Mouse (Mus musculus): ENCODE measurements at regions not wholly inside any gene's neighbourhood (a gene's known extent, or its start where the extent isn't known, plus 50 kb on each side); places are given as distances from the start of the nearest gene placed in this dataset.
A peak's percentile ranks its signal among the peaks of the same experiment; 100 is the strongest.

GRCm38 (mm10) chr16:77406999-77407398 lies 194.9 kb downstream of the Gm11146 start:
- DNase-seq = no peak
- Histone ChIP-seq H3K4me3 (no peak overlapping the region), H3K27ac (no peak overlapping the region)
- intact Hi-C loops (cut with DNase I) = no loop called here
- TF ChIP-seq CTCF (IDR thresholded peaks at IDR 0.05) = no peak

- intact Hi-C loops (cut with DNase I) = no loop called here
- no peak overlapping the region for H3K27ac ChIP-seq
- no peak for DNase-seq
- no peak overlapping the region for H3K4me3 ChIP-seq
- no peak for TF ChIP-seq CTCF (IDR thresholded peaks at IDR 0.05)
Observed at GRCm38 (mm10) chr16:77405859-77406258, 196.0 kb downstream of the Gm11146 start.

GRCm38 (mm10) chr16:77405181-77405818 lies 196.6 kb downstream of the Gm11146 start:
- Histone ChIP-seq H3K4me3 (no peak overlapping the region), H3K27ac (no peak overlapping the region)
- DNase-seq = no peak
- intact Hi-C loops (cut with DNase I) = no loop called here
- TF ChIP-seq CTCF (IDR thresholded peaks at IDR 0.05) = no peak

GRCm38 (mm10) chr16:77402711-77403280 lies 199.1 kb downstream of the Gm11146 start:
- peak; percentile 37 for DNase-seq
- Histone ChIP-seq H3K27ac (peak overlapping the region; percentile 77), H3K4me3 (peak overlapping the region; percentile 41)
- no peak for TF ChIP-seq CTCF (IDR thresholded peaks at IDR 0.05)
- intact Hi-C loops (cut with DNase I) = loop anchor here (5.0 kb wide), 1 partner anchor 70 kb away; no protein-coding TSS in a partner anchor

DNA sequence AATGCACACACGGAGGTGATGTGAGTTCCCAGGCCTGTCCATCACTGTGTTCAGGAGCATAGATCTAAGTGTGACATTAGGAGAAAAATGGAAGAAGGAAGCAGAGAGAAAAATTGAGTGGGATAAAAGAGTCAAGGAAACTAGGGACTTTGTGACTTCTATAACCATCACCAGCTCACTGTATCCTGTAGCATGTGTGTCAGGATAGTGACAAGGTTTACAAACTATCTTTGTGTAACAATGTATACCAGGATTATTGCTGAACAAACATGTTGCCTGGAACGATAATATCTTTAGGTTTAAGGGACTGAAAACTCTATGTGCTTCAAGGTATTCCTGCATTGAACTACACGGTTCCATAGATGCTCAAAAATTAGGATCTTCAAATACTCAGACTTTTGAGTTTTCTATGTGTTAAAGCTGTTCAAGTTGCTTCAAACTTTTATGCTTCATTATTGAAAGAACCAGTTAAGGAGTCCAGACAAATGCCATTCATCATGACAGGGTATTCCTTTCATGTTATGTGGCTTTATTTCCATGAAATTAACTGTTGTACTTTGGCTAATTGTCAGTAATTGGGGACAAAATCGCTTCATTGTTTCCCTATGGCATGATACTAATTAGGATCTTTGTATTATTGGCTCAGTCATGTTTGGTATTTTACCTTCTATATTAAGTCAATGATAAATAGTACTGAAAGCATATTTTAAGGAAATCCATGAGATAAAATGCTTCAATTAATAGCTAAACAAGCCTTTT lies 200.5 kb downstream of the Gm11146 start:
- TF ChIP-seq CTCF (IDR thresholded peaks at IDR 0.05) = no peak
- Histone ChIP-seq H3K4me3 (peak overlapping the region; percentile 66), H3K27ac (peak overlapping the region; percentile 77)
- intact Hi-C loops (cut with DNase I) = loop anchor here (5.0 kb wide), 1 partner anchor 69 kb away; no protein-coding TSS in a partner anchor
- DNase-seq = no peak

DNA sequence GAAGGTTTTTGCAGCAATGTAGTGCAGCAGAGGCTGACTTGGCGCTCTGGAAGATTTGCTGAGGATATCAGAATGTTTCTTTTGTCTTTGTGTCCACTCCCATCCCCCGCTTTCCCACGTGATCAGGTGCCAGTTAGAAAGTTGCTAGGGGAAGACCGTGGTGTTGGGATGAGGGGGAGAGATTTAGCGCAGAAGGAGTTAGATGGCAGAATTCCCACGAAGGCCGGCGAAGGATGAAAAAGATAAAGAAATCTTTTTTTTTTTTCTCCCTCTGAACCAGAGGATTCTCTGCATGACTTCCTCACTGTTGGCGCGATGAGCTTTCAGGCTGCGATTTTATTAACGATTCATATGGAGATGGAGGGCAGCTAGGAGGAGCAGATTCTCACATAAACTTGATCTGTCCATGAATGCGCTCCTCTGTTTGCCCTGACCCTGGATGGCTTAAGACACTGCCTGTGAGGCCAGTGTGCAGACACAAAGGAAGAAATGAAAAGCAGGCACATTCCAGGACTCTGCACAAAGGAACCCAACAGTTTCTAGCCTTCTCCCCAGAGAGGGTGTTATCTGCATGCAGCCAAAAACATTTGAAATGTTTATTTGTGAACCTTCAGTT lies 201.5 kb downstream of the Gm11146 start:
- Histone ChIP-seq H3K4me3 (peak overlapping the region; percentile 66), H3K27ac (peak overlapping the region; percentile 77)
- intact Hi-C loops (cut with DNase I) = loop anchor here (5.0 kb wide), 1 partner anchor 68 kb away; no protein-coding TSS in a partner anchor
- no peak for TF ChIP-seq CTCF (IDR thresholded peaks at IDR 0.05)
- peak; percentile 55 for DNase-seq

DNA sequence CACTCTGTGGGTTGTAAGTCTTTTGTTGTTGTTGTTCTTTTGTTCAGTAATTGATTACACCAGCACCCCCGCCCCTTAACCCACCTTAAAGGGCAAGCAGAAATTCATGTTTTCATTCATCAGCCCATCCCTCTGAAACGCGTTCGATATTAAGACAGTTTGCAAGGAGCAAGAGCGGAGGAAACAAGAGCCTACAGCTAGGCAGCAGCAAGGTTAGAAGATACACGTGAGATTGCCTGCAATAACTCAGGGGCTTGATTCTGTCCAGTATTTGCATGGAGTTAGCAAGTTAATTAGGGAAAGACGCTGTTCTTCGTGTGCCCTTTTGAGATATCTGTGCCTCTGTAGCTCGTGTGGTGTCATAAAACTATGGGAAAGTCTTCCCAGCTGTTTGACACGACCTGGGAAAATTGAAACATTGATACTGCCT lies 202.0 kb downstream of the Gm11146 start:
- no peak for TF ChIP-seq CTCF (IDR thresholded peaks at IDR 0.05)
- no peak for DNase-seq
- intact Hi-C loops (cut with DNase I) = loop anchor here (5.0 kb wide), 1 partner anchor 68 kb away; no protein-coding TSS in a partner anchor
- Histone ChIP-seq H3K27ac (peak overlapping the region; percentile 77), H3K4me3 (peak overlapping the region; percentile 66)

DNA sequence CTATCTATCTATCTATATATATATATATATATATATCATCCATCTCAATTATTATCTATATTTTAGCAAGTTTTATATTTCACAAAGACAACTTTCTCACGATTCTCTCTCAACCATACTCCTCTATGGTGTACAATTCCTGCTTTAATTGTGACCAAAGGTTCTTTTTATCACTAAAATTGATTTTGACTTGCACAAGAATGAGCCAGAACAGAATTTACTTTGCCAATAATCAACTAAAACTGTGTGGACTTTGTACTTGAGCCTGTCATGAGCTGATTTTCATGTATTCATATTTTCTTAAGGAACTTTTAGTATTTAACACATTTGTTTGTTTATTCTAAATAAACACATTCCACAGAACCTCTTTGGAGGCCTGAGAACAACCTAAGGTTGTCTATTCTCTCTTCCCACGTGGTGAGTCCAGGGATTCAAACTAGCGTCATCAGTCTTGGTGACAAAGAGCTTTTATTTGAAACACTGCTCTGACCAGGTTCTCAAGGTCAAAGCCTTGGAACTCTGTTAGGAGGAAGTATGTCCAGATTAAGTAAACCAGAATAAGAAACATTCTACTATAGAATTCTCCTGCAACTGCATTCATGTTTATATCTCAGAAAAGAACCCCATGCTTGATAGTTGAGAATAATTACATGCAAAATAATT lies 207.7 kb downstream of the Gm11146 start:
- intact Hi-C loops (cut with DNase I) = no loop called here
- DNase-seq = no peak
- no peak overlapping the region for H3K4me3 ChIP-seq
- TF ChIP-seq CTCF (IDR thresholded peaks at IDR 0.05) = no peak
- no peak overlapping the region for H3K27ac ChIP-seq

GRCm38 (mm10) chr16:77393470-77393869 lies 208.4 kb downstream of the Gm11146 start:
- intact Hi-C loops (cut with DNase I) = no loop called here
- no peak for TF ChIP-seq CTCF (IDR thresholded peaks at IDR 0.05)
- no peak overlapping the region for H3K4me3 ChIP-seq
- H3K27ac ChIP-seq = no peak overlapping the region
- DNase-seq = no peak

GRCm38 (mm10) chr16:77392205-77392604 lies 209.7 kb downstream of the Gm11146 start:
- Histone ChIP-seq H3K4me3 (no peak overlapping the region), H3K27ac (no peak overlapping the region)
- intact Hi-C loops (cut with DNase I) = no loop called here
- TF ChIP-seq CTCF (IDR thresholded peaks at IDR 0.05) = no peak
- no peak for DNase-seq

- DNase-seq = no peak
- no peak for TF ChIP-seq CTCF (IDR thresholded peaks at IDR 0.05)
- intact Hi-C loops (cut with DNase I) = no loop called here
- Histone ChIP-seq H3K27ac (no peak overlapping the region), H3K4me3 (no peak overlapping the region)
Observed at GRCm38 (mm10) chr16:77384021-77384729, 217.7 kb downstream of the Gm11146 start.

GRCm38 (mm10) chr16:77382790-77383189 lies 219.1 kb downstream of the Gm11146 start:
- no peak for TF ChIP-seq CTCF (IDR thresholded peaks at IDR 0.05)
- DNase-seq = no peak
- intact Hi-C loops (cut with DNase I) = no loop called here
- no peak overlapping the region for H3K27ac ChIP-seq
- H3K4me3 ChIP-seq = no peak overlapping the region

Data from gastrocnemius, adult 2 months (tissue).